Mouse (Mus musculus) embryonic facial prominence, embryonic 14.5 days (tissue): Measurements from ENCODE around the gene Timeless. TPM values are rescaled to one million over a fixed set of nuclear protein-coding genes. Genes with fewer than 3 reads are reported as not detected.

Source experiments
- ATAC-seq: fragments of 200-750 bp; cut with Nextera tagmentation; 2 replicates; pipeline ENCODE4 v1.8.0; 2017; ENCODE audit warnings: low read depth, moderate number of reproducible peaks, moderate TSS enrichment
- DNase-seq: peaks from one replicate; pipeline ENCODE4 v3.0.0-alpha.2; 2015; ENCODE audit warnings: low spot score
- H3K27ac ChIP-seq: fragments of 300-500 bp; sonication (generic); replicated peaks from 2 replicates; pipeline ENCODE4 v1.5.1; 2014; ENCODE audit warnings: low read depth, mild to moderate bottlenecking, low read length, moderate library complexity
- H3K27me3 ChIP-seq: fragments of 300-500 bp; sonication (generic); replicated peaks from 2 replicates; pipeline ENCODE4 v1.6.1; 2014; ENCODE audit warnings: low read length; ENCODE audit not compliant: control insufficient read depth, insufficient read depth
- H3K36me3 ChIP-seq: fragments of 300-500 bp; sonication (generic); 2 replicates; pipeline ENCODE4 v1.6.1; 2014; ENCODE audit warnings: low read length, mixed read lengths; ENCODE audit not compliant: control insufficient read depth, insufficient read depth
- H3K4me1 ChIP-seq: fragments of 300-500 bp; sonication (generic); 2 replicates; pipeline ENCODE4 v1.6.1; 2014; ENCODE audit warnings: antibody characterized with exemption, low read length; ENCODE audit not compliant: control insufficient read depth, insufficient read depth
- H3K4me2 ChIP-seq: fragments of 300-500 bp; sonication (generic); 2 replicates; pipeline ENCODE4 v1.6.1; 2014; ENCODE audit warnings: low read depth, mild to moderate bottlenecking, low read length, moderate library complexity, mixed read lengths
- H3K4me3 ChIP-seq: fragments of 300-500 bp; sonication (generic); 2 replicates; pipeline ENCODE4 v1.5.1; 2014; ENCODE audit warnings: low read depth, mild to moderate bottlenecking, low read length
- H3K9ac ChIP-seq: fragments of 300-500 bp; sonication (generic); 2 replicates; pipeline ENCODE4 v1.6.1; 2014; ENCODE audit warnings: low read depth, mild to moderate bottlenecking, low read length, moderate library complexity, mixed read lengths
- H3K9me3 ChIP-seq: fragments of 300-500 bp; sonication (generic); 2 replicates; pipeline ENCODE4 v1.6.1; 2016; ENCODE audit warnings: low read length; ENCODE audit not compliant: control insufficient read depth
- WGBS: fragments of 180-500 bp; shearing (Covaris S2); extraction: QIAGEN DNeasy Blood & Tissue Kit; methylation state at CpG from one replicate; pipeline ENCODE4 v1.1.7; 2014; 5-methylcytosine and 5-hydroxymethylcytosine counted together
- polyA plus RNA-seq: library from polyadenylated mRNA; unstranded; fragments of >200 nt; fragmentation: Nextera tagmentation; extraction: Ambion mirVana; gene quantifications from 2 replicates; pipeline ENCODE4 v1.2.1, GENCODE M21; 2014

The Timeless gene
- polyA plus RNA-seq, 1 experiment from 2014 or later, result 35.4 TPM

- Histone ChIP-seq H3K9me3 (no peaks in the 10 kb centered on the region), H3K36me3 (no peaks in the 10 kb centered on the region), H3K4me3 (no peak overlapping the region), H3K27ac (peak overlapping the region; percentile 50), H3K27me3 (no peaks in the 10 kb centered on the region), H3K4me1 (peaks cover 8% of the 10 kb centered on the region), H3K9ac (0 out of 2 replicates have a peak overlapping the region, but pooled peaks have one; percentile 40), H3K4me2 (0 out of 2 replicates have a peak overlapping the region, but pooled peaks have one; percentile 3)
- DNase-seq (no peak), ATAC-seq (peak; percentile 62; the same call in 1 of the 2 replicates)
- WGBS, result 28% methylated on average over 5 of the region's 5 CpGs
Measured at GRCm38 (mm10) chr10:128225064-128225463, 6.8 kb upstream of the Timeless start.

- peak; percentile 34; the same call in 1 of the 2 replicates for ATAC-seq
- DNase-seq, result no peak
- Histone ChIP-seq H3K4me2 (0 out of 2 replicates have a peak within 1 kb of the TSS, but pooled peaks have one; percentile 3), H3K9ac (0 out of 2 replicates have a peak within 1 kb of the TSS, but pooled peaks have one; percentile 40), H3K4me3 (no peak within 1 kb of the TSS), H3K4me1 (peaks cover 8% of the 10 kb centered on the region), H3K36me3 (no peaks in the 10 kb centered on the region), H3K27ac (peak within 1 kb of the TSS; percentile 50), H3K27me3 (no peaks in the 10 kb centered on the region), H3K9me3 (no peaks in the 10 kb centered on the region)
- 50% methylated on average over 4 of the region's 4 CpGs for WGBS
Measured at GRCm38 (mm10) chr10:128225538-128225937, 6.3 kb upstream of the Timeless start, which contains the start of gene Mip. TSS of gene Mip (plus strand) at chr10:128225838.

- ATAC-seq, result no peak
- no peaks in the 10 kb centered on the region for H3K36me3 ChIP-seq
- no peak overlapping the region for H3K27ac ChIP-seq
- no peak overlapping the region for H3K9ac ChIP-seq
- DNase-seq, result no peak
- H3K4me2 ChIP-seq, result no peak overlapping the region
- WGBS, result 77% methylated on average over 9 of the region's 9 CpGs
- no peaks in the 10 kb centered on the region for H3K9me3 ChIP-seq
- H3K27me3 ChIP-seq, result no peaks in the 10 kb centered on the region
- peaks cover 13% of the 10 kb centered on the region for H3K4me1 ChIP-seq
- H3K4me3 ChIP-seq, result no peak overlapping the region
Measured at GRCm38 (mm10) chr10:128227592-128227991, 4.3 kb upstream of the Timeless start.

- Histone ChIP-seq H3K9ac (no peak overlapping the region), H3K9me3 (no peaks in the 10 kb centered on the region), H3K4me1 (peaks cover 13% of the 10 kb centered on the region), H3K27ac (no peak overlapping the region), H3K4me2 (no peak overlapping the region), H3K27me3 (no peaks in the 10 kb centered on the region), H3K36me3 (no peaks in the 10 kb centered on the region), H3K4me3 (no peak overlapping the region)
- 91% methylated on average over 8 of the region's 8 CpGs for WGBS
- DNase-seq (no peak), ATAC-seq (no peak)
Measured at GRCm38 (mm10) chr10:128228009-128228408, 3.9 kb upstream of the Timeless start.

GRCm38 (mm10) chr10:128230582-128230981 lies 1.3 kb upstream of the Timeless start:
- ATAC-seq (no peak), DNase-seq (no peak)
- H3K4me1 ChIP-seq, result peaks cover 7% of the 10 kb centered on the region
- 77% methylated on average over 12 of the region's 12 CpGs for WGBS
- 0 out of 2 replicates have a peak, but pooled peaks cover 6% of the 10 kb centered on the region for H3K36me3 ChIP-seq
- peak overlapping the region; percentile 96; the same call in 1 of the 2 replicates for H3K27ac ChIP-seq
- peak overlapping the region; percentile 85 for H3K9ac ChIP-seq
- no peaks in the 10 kb centered on the region for H3K27me3 ChIP-seq
- H3K4me3 ChIP-seq, result no peak overlapping the region
- H3K4me2 ChIP-seq, result no peak overlapping the region; the same call in 1 of the 2 replicates
- no peaks in the 10 kb centered on the region for H3K9me3 ChIP-seq

GRCm38 (mm10) chr10:128231146-128231545 lies 719 bp upstream of the Timeless start:
- Histone ChIP-seq H3K27me3 (no peaks in the 10 kb centered on the region), H3K4me1 (peaks cover 13% of the 10 kb centered on the region), H3K9ac (peak overlapping the region; percentile 85), H3K4me2 (peak overlapping the region; percentile 85), H3K4me3 (peak overlapping the region; percentile 80), H3K9me3 (no peaks in the 10 kb centered on the region), H3K27ac (peak overlapping the region; percentile 96), H3K36me3 (0 out of 2 replicates have a peak, but pooled peaks cover 6% of the 10 kb centered on the region)
- WGBS, result 12% methylated on average over 5 of the region's 5 CpGs
- ATAC-seq (no peak), DNase-seq (no peak)

GRCm38 (mm10) chr10:128232420-128232985 lies 638 bp downstream of the Timeless start:
- no peaks in the 10 kb centered on the region for H3K27me3 ChIP-seq
- peak overlapping the region; percentile 80 for H3K4me3 ChIP-seq
- peak; percentile 24 for ATAC-seq
- H3K36me3 ChIP-seq, result 0 out of 2 replicates have a peak, but pooled peaks cover 6% of the 10 kb centered on the region
- H3K27ac ChIP-seq, result peak overlapping the region; percentile 96
- H3K4me2 ChIP-seq, result peak overlapping the region; percentile 85
- H3K4me1 ChIP-seq, result peaks cover 14% of the 10 kb centered on the region
- H3K9me3 ChIP-seq, result no peaks in the 10 kb centered on the region
- H3K9ac ChIP-seq, result peak overlapping the region; percentile 85
- WGBS, result under 1% methylated on average over 12 of the region's 14 CpGs
- peak; percentile 95 for DNase-seq

GRCm38 (mm10) chr10:128236321-128236720 lies 4.5 kb downstream of the Timeless start:
- peak overlapping the region; percentile 56 for H3K27ac ChIP-seq
- peak; percentile 38 for DNase-seq
- H3K9me3 ChIP-seq, result no peaks in the 10 kb centered on the region
- peaks cover 19% of the 10 kb centered on the region for H3K4me1 ChIP-seq
- WGBS, result 43% methylated on average over 4 of the region's 4 CpGs
- ATAC-seq, result no peak
- H3K9ac ChIP-seq, result no peak overlapping the region
- peaks cover 23% of the 10 kb centered on the region for H3K36me3 ChIP-seq
- H3K27me3 ChIP-seq, result no peaks in the 10 kb centered on the region
- no peak overlapping the region for H3K4me2 ChIP-seq
- H3K4me3 ChIP-seq, result no peak overlapping the region
